Mouse (Mus musculus) heart, embryonic 16.5 days (tissue): Measurements from ENCODE around the gene Brd2. TPM values are rescaled to one million over a fixed set of nuclear protein-coding genes. Genes with fewer than 3 reads are reported as not detected.

Experiments
- ATAC-seq: fragments of 200-750 bp; cut with Nextera tagmentation; replicated peaks from 2 replicates; pipeline ENCODE4 v1.8.0; 2017; ENCODE audit warnings: moderate number of reproducible peaks; ENCODE audit not compliant: insufficient read depth, low FRiP score; ENCODE audit errors: extremely low read depth
- H3K27ac ChIP-seq: fragments of 300-500 bp; sonication (generic); 2 replicates; pipeline ENCODE4 v1.5.1; 2014; ENCODE audit warnings: mild to moderate bottlenecking, low read length, control low read depth, moderate library complexity
- H3K27me3 ChIP-seq: fragments of 300-500 bp; sonication (generic); 2 replicates; pipeline ENCODE4 v1.6.1; 2014; ENCODE audit warnings: low read length, mixed read lengths; ENCODE audit not compliant: control insufficient read depth, insufficient read depth
- H3K36me3 ChIP-seq: fragments of 300-500 bp; sonication (generic); 2 replicates; pipeline ENCODE4 v1.6.1; 2014; ENCODE audit not compliant: control insufficient read depth, insufficient read depth
- H3K4me1 ChIP-seq: fragments of 300-500 bp; sonication (generic); 2 replicates; pipeline ENCODE4 v1.6.1; 2014; ENCODE audit warnings: low read length, mixed read lengths; ENCODE audit not compliant: control insufficient read depth, insufficient read depth
- H3K4me2 ChIP-seq: fragments of 300-500 bp; sonication (generic); 2 replicates; pipeline ENCODE4 v1.6.1; 2014; ENCODE audit warnings: low read depth, mild to moderate bottlenecking, control low read depth, low read length
- H3K4me3 ChIP-seq: fragments of 300-500 bp; sonication (generic); 2 replicates; pipeline ENCODE4 v1.5.1; 2014; ENCODE audit warnings: mild to moderate bottlenecking, control low read depth, low read length
- H3K9ac ChIP-seq: fragments of 300-500 bp; sonication (generic); 2 replicates; pipeline ENCODE4 v1.6.1; 2014; ENCODE audit warnings: low read length, control low read depth
- H3K9me3 ChIP-seq: fragments of 300-500 bp; sonication (generic); replicated peaks from 2 replicates; pipeline ENCODE4 v1.6.1; 2016; ENCODE audit warnings: low read length; ENCODE audit not compliant: control insufficient read depth
- WGBS: fragments of 180-500 bp; shearing (Covaris S2); extraction: QIAGEN DNeasy Blood & Tissue Kit; methylation state at CpG from one replicate; pipeline ENCODE4 v1.1.7; 2014; 5-methylcytosine and 5-hydroxymethylcytosine counted together
- polyA plus RNA-seq: library from polyadenylated mRNA; unstranded; fragments of >200 nt; fragmentation: Nextera tagmentation; extraction: Ambion mirVana; gene quantifications from 2 replicates; pipeline ENCODE4 v1.2.1, GENCODE M21; 2015

The Brd2 gene
- polyA plus RNA-seq, 1 experiment from 2014 or later: 71.9 TPM

DNA sequence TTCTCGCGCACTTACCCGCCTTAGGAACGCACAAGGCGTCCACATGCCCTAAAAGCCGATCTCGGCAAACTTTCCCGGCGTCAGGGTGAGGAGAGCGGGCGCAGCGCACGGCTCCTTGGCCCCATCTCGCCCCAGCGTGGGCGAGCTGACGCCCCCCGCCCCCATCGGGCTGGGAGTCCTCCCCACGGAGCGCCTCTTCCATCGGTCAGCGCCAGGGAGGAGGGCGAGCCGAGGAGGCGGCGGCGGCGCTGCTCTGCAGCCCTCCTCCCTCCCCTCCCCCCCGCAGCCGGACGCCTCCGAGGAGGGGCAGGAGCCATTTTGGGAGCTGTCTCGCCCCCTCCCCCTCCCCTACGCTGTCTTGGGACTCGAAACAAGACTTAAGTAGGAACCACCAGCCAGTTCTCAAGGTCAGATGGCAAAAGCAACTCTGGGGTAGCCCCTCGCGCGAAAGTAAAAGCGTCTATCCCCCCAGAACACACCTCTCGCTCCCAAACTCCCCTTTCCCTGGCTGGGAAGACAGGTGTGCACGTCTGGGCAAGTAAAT is 2.2 kb downstream of the Brd2 start:
- peak; percentile 39 for ATAC-seq
- Histone ChIP-seq H3K4me2 (peak overlapping the region; percentile 83), H3K36me3 (peaks cover 20% of the 10 kb centered on the region), H3K4me3 (peak overlapping the region; percentile 89), H3K9me3 (no peaks in the 10 kb centered on the region), H3K27me3 (no peaks in the 10 kb centered on the region), H3K4me1 (peaks cover 28% of the 10 kb centered on the region), H3K27ac (peak overlapping the region; percentile 100), H3K9ac (peak overlapping the region; percentile 100)
- WGBS: 0% methylated on average over 38 of the region's 42 CpGs

DNA sequence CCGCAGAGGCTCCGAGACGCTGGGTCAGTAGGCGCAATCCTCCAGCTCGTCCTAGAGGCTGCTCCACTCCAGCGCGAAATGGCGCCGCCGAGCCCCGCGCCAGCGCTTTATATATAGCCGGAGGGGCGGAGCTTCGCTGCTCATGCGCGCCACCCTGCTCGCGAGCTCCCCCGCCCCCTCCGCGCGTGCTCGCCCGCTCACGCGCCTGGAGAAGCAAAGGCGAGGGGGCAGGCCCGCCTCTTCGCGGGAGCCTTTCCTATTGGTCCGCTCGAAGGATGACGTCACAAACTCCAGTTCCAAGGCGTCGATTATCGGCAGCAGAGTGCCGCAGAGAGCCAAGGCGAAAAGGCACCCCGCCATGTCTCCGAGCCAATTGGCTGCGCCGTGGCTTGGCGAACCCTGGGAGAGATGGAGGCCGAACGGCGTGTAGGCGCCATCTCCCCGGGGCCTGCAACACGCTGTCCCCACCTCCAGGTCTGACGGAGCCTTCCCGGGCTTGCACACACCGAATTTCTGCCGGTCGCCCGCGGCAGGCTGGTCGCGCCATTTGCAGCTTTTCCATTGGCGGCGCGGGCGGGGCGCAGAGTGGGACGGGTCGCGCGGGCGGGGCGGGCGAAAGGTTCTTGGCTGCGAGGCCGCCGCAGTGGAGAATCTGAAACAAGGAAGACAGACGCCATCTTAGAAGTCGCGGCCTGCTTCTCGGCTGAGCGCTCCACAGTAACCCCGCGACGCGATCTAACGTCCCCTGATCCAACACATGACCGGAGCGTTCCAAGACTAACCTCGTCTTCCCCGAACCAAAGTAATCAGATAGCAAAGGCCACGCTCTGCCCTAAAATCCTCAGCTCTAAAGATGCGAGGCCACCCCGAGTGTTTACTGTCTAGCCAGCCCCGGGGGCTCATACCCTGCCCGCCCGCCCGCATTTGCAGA is 2.9 kb downstream of the Brd2 start, which contains the start of gene H2-DMa:
TSS of gene H2-DMa (plus strand) at position 293 of the 931 bp plus-strand sequence.
- no peaks in the 10 kb centered on the region for H3K9me3 ChIP-seq
- H3K4me1 ChIP-seq: peaks cover 23% of the 10 kb centered on the region
- H3K36me3 ChIP-seq: peaks cover 27% of the 10 kb centered on the region
- ATAC-seq: peak; percentile 66
- H3K27me3 ChIP-seq: no peaks in the 10 kb centered on the region
- H3K27ac ChIP-seq: peak within 1 kb of the TSS; percentile 100
- peak within 1 kb of the TSS; percentile 83 for H3K4me2 ChIP-seq
- H3K9ac ChIP-seq: peak within 1 kb of the TSS; percentile 100
- 2% methylated on average over 93 of the region's 96 CpGs for WGBS
- H3K4me3 ChIP-seq: peak within 1 kb of the TSS; percentile 94

DNA sequence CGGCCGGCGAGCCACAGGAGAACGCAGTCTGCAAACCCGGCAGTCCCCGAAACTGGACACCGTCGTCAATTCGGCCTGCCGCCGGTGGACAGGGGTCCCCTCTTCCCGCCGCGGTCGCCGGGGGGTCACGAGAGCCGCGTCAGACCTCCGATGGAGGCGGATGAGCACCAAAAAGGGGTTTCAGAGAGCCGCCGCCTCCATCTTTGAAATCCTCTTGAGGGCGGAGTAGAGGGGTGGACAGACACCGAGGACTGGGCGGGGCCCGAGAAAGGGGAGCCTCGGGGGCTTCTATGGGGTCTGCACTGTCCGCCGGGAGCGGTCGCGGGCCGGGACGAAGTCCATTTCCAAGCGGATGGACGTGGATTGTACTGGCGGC is 3.6 kb downstream of the Brd2 start:
- peak overlapping the region; percentile 94 for H3K4me3 ChIP-seq
- H3K27ac ChIP-seq: peak overlapping the region; percentile 77
- WGBS: under 1% methylated on average over 38 of the region's 38 CpGs
- peaks cover 19% of the 10 kb centered on the region for H3K4me1 ChIP-seq
- ATAC-seq: peak; percentile 5
- peak overlapping the region; percentile 82 for H3K4me2 ChIP-seq
- H3K36me3 ChIP-seq: peaks cover 33% of the 10 kb centered on the region
- H3K9ac ChIP-seq: peak overlapping the region; percentile 91
- H3K27me3 ChIP-seq: no peaks in the 10 kb centered on the region
- no peaks in the 10 kb centered on the region for H3K9me3 ChIP-seq

DNA sequence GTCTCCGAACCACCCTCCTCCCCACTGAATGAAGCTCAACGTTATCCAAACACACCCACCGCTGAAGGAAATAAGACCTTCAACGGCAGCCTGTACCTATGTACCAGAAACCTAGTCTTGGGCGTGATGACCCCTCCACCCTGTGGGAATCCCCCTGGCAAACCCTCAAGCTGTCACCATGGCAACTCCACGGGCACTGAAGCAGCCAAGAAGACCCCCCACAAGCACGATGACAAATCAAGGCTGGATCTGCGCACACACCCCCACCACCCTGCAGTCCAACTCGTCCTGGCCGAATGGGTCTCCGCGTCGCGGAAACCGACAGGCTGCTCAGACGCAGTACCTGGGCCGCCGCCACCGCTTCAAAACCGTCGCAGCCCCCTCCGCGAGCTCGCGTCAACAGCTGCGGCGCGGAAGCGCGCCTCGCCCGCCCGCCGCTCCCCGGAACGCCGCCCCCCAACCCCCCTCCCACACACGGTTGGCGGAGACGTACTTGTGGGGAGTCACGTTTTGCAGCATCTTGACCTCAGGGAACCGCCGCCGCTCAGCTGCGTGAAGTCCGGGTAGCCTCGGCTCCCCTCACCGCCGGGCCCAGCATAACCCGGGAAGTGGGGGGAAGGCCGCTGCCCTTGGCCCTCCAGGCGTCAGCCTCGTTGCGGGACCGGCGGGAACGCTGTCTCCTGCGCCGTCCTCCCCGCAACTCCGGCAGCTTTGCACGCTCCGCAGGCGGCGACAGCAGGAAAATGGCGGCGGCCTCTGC is 4.1 kb downstream of the Brd2 start:
- H3K9me3 ChIP-seq: no peaks in the 10 kb centered on the region
- no peaks in the 10 kb centered on the region for H3K27me3 ChIP-seq
- peak overlapping the region; percentile 77 for H3K27ac ChIP-seq
- peak overlapping the region; percentile 82 for H3K4me2 ChIP-seq
- H3K9ac ChIP-seq: peak overlapping the region; percentile 91
- peaks cover 38% of the 10 kb centered on the region for H3K36me3 ChIP-seq
- H3K4me1 ChIP-seq: peaks cover 15% of the 10 kb centered on the region
- ATAC-seq: no peak
- H3K4me3 ChIP-seq: peak overlapping the region; percentile 94
- WGBS: under 1% methylated on average over 66 of the region's 67 CpGs

DNA sequence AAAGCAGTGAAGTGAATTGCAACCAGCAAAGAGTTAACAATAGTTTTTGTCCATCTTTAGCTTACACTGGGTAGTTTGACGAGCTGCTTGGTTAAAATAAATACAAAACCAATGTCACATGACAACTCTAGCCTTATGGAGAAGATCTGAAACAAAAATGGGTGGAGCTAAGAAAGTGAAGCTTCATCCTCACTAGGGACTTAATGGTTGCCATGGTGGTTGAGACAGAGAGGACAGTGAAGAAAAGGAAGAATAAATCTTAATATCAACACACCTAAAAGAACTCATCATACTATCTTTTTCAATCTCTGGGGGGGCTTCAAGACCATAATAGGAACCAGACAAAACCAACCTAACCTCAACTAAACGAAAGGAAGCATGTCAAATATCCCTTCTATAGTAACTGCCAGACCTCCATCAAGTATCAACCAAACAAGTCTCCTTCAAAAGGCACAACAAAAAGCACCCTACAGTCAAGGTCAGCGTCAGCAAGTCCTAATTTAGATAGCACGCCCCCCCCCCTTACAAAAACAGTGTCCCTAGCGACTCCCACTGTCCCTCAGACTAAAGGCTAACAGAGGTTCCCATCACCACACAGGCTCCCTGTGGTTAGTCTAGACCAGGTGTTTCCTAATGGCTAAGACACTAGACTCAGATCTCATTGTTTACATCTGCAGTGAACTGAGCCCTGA is 4.9 kb downstream of the Brd2 start:
- peaks cover 46% of the 10 kb centered on the region for H3K36me3 ChIP-seq
- ATAC-seq: no peak
- no peaks in the 10 kb centered on the region for H3K9me3 ChIP-seq
- H3K9ac ChIP-seq: peak overlapping the region; percentile 91
- under 1% methylated on average over 5 of the region's 5 CpGs for WGBS
- no peaks in the 10 kb centered on the region for H3K27me3 ChIP-seq
- H3K4me1 ChIP-seq: peaks cover 15% of the 10 kb centered on the region
- peak overlapping the region; percentile 82 for H3K4me2 ChIP-seq
- peak overlapping the region; percentile 94 for H3K4me3 ChIP-seq
- H3K27ac ChIP-seq: peak overlapping the region; percentile 77

DNA sequence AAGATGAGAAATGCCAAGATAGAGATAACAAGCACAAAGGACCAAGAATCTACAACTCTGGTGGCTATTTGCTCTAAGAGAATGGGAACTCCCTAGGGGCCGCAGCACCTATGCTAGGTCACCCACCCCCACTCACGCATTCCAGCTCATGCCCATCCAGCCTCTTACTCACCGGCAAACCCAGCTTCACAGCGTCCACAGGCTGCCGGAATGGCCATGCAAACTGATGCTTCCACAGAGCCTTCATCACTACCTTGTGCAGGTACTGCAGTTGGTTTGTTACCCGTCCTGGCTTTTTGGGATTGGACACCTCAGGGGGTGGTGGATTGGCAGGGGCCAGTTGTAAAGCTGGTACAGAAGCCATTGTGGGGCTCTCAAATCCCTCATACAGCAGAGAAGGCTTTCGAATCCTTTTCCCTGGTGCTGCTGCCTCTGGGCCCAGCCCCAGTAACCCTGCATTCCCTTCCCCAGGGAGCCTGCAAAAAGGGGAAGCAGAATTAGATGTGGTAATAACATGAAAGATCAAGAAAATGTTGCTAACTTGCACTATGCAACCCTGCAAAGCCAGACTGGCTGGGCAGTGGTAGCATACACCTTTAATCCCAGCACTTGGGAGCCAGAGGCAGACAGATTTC is 5.6 kb downstream of the Brd2 start:
- no peak overlapping the region for H3K27ac ChIP-seq
- H3K4me1 ChIP-seq: peaks cover 15% of the 10 kb centered on the region
- no peak for ATAC-seq
- peak overlapping the region; percentile 91 for H3K9ac ChIP-seq
- WGBS: 28% methylated on average over 7 of the region's 7 CpGs
- H3K4me2 ChIP-seq: peak overlapping the region; percentile 82
- H3K9me3 ChIP-seq: no peaks in the 10 kb centered on the region
- no peaks in the 10 kb centered on the region for H3K27me3 ChIP-seq
- peak overlapping the region; percentile 94 for H3K4me3 ChIP-seq
- peaks cover 52% of the 10 kb centered on the region for H3K36me3 ChIP-seq

DNA sequence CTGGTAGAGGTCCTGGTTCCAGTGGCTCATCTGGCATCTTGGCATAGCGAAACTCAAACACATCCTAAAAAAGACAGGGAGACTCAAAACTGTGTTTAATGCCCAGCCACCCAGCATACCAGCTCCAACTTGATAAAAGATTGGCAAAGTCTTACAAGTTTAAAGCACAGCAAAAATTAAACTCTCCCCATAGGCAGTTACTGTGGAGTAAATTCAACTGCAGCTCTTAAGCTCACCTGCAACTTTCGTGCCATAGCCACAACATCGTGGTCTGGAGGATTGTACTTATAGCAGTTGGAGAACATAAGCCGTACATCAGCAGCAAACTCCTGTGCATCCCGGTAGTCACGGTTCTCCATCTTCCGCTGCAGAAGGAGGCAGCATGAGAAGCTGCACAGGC is 8.3 kb downstream of the Brd2 start:
- no peaks in the 10 kb centered on the region for H3K9me3 ChIP-seq
- H3K27ac ChIP-seq: no peak overlapping the region
- H3K27me3 ChIP-seq: no peaks in the 10 kb centered on the region
- WGBS: 91% methylated on average over 7 of the region's 7 CpGs
- no peak overlapping the region for H3K9ac ChIP-seq
- no peak for ATAC-seq
- no peak overlapping the region for H3K4me3 ChIP-seq
- H3K4me2 ChIP-seq: no peak overlapping the region
- peaks cover 59% of the 10 kb centered on the region for H3K36me3 ChIP-seq
- H3K4me1 ChIP-seq: peaks cover 15% of the 10 kb centered on the region

DNA sequence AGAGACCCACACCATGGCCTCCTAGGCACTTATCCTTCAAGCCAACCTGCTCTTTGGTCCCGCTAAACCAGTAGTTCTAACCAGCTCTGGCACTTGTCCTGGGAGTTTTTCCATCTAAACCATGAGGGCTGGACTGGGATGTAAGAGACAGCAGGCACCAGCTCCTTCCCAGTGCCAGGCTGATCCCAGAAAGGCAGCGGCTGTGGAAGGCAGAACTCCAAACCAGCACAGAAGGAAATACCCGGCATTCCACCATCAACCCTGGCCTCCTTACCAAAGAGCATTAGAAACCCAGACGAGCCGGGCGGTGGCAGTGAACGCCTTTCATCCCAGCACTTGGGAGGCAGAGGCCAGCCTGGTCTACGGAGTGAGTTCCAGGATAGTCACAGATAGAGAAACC is 12.1 kb downstream of the Brd2 start:
- Histone ChIP-seq H3K27ac (no peak overlapping the region), H3K36me3 (peaks cover 40% of the 10 kb centered on the region), H3K4me1 (peaks cover 2% of the 10 kb centered on the region; the same call in 1 of the 2 replicates), H3K27me3 (no peaks in the 10 kb centered on the region), H3K4me3 (no peak overlapping the region), H3K9ac (no peak overlapping the region), H3K9me3 (no peaks in the 10 kb centered on the region), H3K4me2 (no peak overlapping the region)
- WGBS: 48% methylated on average over 8 of the region's 8 CpGs
- ATAC-seq: no peak
